Mouse (Mus musculus): ENCODE measurements around the gene Inpp5a.

The Inpp5a gene

GRCm38 (mm10) chr7:139476700-139477099, 87.8 kb downstream of the Inpp5a start:
- DNase-seq (ENCODE audit: inconsistent ontology term) = no peak

GRCm38 (mm10) chr7:139477748-139478147, 88.8 kb downstream of the Inpp5a start:
- no peak for DNase-seq (ENCODE audit: inconsistent ontology term)

- DNase-seq (ENCODE audit: inconsistent ontology term) = no peak
These were observed 90.2 kb downstream of the Inpp5a start for GRCm38 (mm10) chr7:139479077-139479476.

GRCm38 (mm10) chr7:139479626-139480025, 90.7 kb downstream of the Inpp5a start:
- DNase-seq (ENCODE audit: inconsistent ontology term) = no peak

- DNase-seq (ENCODE audit: inconsistent ontology term) = no peak
These were observed 95.5 kb downstream of the Inpp5a start for GRCm38 (mm10) chr7:139484206-139484955.

GRCm38 (mm10) chr7:139489721-139490211, 100.9 kb downstream of the Inpp5a start:
- DNase-seq (ENCODE audit: inconsistent ontology term) = no peak

GRCm38 (mm10) chr7:139492351-139492750, 103.4 kb downstream of the Inpp5a start:
- DNase-seq (ENCODE audit: inconsistent ontology term) = no peak

GRCm38 (mm10) chr7:139492946-139493345, 104.0 kb downstream of the Inpp5a start:
- DNase-seq (ENCODE audit: inconsistent ontology term) = no peak

GRCm38 (mm10) chr7:139495791-139496190, 106.9 kb downstream of the Inpp5a start:
- DNase-seq (ENCODE audit: inconsistent ontology term) = no peak

- no peak for DNase-seq (ENCODE audit: inconsistent ontology term)
These were observed 109.2 kb downstream of the Inpp5a start for GRCm38 (mm10) chr7:139498038-139498625.

GRCm38 (mm10) chr7:139504064-139504463, 115.2 kb downstream of the Inpp5a start:
- peak; percentile 52 for DNase-seq (ENCODE audit: inconsistent ontology term)

- DNase-seq (ENCODE audit: inconsistent ontology term) = no peak
These were observed 117.9 kb downstream of the Inpp5a start for GRCm38 (mm10) chr7:139506677-139507412.

- DNase-seq (ENCODE audit: inconsistent ontology term) = no peak
These were observed 120.0 kb downstream of the Inpp5a start for GRCm38 (mm10) chr7:139508938-139509337.

- DNase-seq (ENCODE audit: inconsistent ontology term) = peak; percentile 89
These were observed 127.2 kb downstream of the Inpp5a start for GRCm38 (mm10) chr7:139515959-139516660.

- no peak for DNase-seq (ENCODE audit: inconsistent ontology term)
These were observed 127.7 kb downstream of the Inpp5a start for GRCm38 (mm10) chr7:139516661-139517016.

GRCm38 (mm10) chr7:139518352-139518751, 129.4 kb downstream of the Inpp5a start:
- no peak for DNase-seq (ENCODE audit: inconsistent ontology term)

GRCm38 (mm10) chr7:139528309-139529076, 139.6 kb downstream of the Inpp5a start:
- DNase-seq (ENCODE audit: inconsistent ontology term) = peak; percentile 90

GRCm38 (mm10) chr7:139529208-139529607, 140.3 kb downstream of the Inpp5a start:
- no peak for DNase-seq (ENCODE audit: inconsistent ontology term)

- DNase-seq (ENCODE audit: inconsistent ontology term) = peak; percentile 53
These were observed 141.9 kb downstream of the Inpp5a start for GRCm38 (mm10) chr7:139530591-139531427.

GRCm38 (mm10) chr7:139531428-139531801, 142.5 kb downstream of the Inpp5a start:
- no peak for DNase-seq (ENCODE audit: inconsistent ontology term)

Data from Muller cell, postnatal 12 days (primary cell).